Mouse (Mus musculus): ENCODE measurements around the gene Ski.
A peak's percentile ranks its signal among the peaks of the same experiment; 100 is the strongest.

Gene Ski

DNA sequence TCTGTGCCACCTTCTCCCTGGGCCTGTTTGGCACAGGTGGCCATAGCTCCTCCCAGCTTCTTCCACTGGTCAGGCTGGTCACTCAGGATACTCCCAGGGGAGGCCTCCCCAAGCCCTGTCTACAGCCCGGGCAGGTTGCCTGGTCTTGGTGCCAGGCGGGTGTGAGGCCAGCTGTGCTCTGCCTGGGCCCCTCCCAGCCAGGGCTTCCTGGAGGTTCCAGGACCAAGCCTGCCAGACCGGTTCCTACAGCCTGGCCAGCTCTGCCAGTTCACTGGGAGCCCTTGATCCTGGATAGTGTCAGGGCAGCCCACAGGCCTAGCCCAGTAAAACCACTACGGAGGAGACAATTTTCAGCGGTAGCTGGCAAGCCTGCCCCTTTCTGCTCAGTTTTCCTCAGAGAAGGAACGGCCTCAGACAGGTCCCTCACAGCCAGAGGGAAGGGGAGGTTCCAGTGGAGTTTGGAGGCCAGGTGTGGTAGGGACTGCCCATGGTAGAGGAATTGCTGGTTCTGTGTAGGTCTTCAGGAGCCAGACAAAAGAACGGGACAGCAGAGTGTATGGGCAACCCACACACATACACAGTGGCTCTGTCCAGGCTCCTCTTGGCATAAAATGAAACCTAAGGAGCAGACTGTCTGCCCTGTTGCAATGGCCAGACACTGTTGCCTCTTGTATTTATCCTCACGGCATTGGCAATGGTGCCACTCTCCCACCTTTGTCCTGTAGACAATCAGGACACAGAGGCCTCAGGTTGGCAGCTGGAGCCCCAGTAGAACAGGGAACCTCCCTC lies 73.3 kb downstream of the Ski start:
- peak; percentile 99 for DNase-seq

DNA sequence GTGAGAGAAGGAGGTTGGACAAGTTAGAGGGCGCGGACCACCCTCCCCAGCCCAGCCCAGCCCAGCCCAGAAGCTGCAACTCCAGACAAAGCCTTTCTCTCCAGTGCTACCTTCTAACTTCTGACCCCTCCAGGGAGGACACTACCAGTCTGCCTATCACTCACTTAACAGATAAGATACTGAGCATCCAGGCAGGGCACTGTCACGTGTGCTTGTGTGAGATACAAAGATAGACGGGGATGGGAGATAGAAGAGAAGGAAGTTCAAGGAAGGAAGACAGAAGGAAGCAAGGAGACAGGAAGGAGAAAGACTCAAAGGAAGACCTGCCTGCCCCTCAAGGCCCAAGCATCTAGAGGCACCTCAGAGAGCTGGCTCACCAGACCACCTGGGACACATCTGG lies 73.9 kb downstream of the Ski start:
- no peak for DNase-seq

- peak; percentile 93 for DNase-seq
Observed at GRCm38 (mm10) chr4:155146107-155146823, 76.1 kb downstream of the Ski start.

DNA sequence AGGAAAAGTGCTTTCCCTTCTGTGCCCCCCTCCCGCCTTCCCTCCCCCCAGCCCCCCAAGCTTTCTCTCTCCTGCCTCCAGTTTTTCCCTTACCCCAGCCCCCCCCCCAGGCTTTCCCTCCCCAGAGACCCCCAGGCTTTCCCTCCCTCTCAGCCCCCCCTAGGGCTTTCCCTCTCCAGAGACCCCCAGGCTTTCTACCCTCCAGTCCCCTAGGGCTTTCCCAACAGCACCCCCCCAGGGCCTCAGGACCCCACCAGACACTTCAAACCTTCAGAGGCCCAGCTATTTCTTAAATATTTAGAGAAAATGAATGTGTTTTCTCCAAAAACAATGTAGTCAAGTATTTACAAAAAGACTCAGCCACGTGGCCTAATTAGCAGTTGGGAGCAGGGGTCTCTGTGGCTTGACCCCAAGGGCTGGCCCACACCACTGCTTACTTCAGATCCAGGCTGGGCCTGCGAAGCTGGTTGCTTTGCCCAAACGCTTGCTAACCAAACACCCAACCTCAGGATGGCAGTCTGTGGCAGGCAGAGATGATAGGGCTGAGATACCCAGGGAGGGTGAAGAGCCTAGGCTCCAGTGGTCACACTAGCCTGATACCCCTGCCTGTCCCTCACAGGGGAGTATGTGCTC lies 77.7 kb downstream of the Ski start:
- DNase-seq: peak; percentile 95

GRCm38 (mm10) chr4:155143871-155144502 lies 78.4 kb downstream of the Ski start:
- DNase-seq: peak; percentile 99

GRCm38 (mm10) chr4:155143411-155143810 lies 79.0 kb downstream of the Ski start:
- DNase-seq: peak; percentile 95

DNA sequence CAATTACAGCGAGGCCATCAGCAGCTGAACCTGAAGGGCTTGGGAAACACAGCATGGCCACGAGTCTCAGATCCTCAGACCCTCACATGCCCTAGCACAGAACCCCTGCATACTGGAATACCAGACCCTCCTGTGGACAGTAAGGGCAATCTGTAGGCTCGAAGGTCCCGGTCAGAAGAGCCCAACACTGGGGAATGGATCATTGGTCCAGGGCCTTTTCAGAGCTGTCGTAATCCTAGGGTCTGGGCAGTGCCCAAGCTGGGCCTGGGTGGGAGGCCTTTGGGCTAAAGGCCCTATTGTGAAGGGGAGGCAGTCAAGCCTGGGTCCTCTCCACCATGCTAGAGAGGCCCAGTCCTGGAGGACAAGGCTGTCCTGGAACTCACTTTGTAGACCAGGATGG lies 79.6 kb downstream of the Ski start:
- DNase-seq: peak; percentile 92

- peak; percentile 99 for DNase-seq
Observed at GRCm38 (mm10) chr4:155140795-155141265, 81.6 kb downstream of the Ski start.

- peak; percentile 95 for DNase-seq
Observed at GRCm38 (mm10) chr4:155140150-155140549, 82.2 kb downstream of the Ski start.

DNA sequence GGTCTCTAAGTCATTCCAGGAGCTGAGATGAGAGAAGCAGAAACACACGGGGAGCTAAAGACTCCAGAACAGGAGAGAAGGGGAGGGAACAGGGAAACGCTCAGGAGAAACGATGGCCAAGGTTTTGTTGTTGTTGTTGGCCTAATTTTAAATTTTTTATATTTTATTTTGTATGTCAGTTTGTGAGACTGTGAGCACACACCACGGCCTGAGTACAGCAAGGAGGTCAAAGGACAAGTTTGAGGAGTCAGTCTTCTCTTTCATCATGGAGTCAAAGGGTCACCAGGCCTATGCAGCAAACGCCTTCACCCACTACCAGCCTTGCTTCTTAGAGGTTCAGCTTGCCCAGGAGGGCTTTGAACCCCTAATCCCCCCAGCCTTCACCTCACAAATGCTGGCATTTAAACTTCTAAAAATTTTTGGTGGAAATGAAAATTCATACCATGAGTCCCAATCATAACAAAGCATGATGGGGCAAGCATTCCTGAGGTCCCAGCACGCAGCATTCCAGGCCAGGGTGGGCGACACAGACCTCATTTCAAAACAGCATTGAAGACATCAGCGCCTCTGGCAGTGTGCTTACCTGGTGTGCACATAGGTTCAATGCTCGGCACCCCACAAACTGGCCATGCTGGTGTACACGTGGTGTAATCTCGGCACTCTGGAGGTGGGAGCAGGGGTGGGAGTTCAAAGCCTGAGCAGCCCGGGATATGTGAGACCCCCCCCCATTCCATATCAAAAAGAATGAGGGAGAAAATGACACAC lies 82.9 kb downstream of the Ski start:
- peak; percentile 94 for DNase-seq

GRCm38 (mm10) chr4:155138451-155138850 lies 83.9 kb downstream of the Ski start:
- DNase-seq: no peak

GRCm38 (mm10) chr4:155137891-155138290 lies 84.5 kb downstream of the Ski start:
- DNase-seq: peak; percentile 94

DNA sequence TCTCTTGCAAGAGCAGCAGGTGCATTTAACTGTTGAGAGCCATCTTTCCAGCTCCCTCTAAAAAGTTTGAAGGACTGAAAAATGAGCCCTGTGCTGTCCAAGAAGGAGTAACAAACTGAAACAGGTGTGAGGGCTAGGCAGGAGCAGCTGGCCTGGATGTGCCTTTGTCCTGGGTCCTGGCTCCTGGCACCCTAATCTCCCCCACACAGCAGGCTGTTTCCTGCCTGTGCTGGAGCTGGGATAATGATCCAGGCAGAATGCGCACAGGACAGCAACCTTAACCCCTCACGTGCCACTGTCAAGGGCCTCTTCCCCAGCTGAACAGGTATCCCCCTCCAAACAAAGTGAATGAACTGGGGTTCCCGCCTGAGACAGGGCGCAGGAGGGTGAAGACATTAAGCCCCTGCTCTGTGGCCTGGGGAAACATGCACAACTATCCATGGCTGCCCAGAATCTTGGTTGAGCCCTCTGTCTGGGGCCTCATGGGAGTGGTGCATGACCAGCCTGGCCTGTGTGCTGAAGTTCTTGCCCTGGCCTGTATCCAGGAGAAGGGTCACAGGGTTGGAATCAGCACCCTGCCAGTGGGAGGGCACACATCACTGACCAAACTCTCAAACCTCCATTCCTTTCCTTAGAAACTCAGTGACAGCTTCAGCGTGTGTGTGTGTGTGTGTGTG lies 86.3 kb downstream of the Ski start:
- DNase-seq: peak; percentile 94

- peak; percentile 92 for DNase-seq
Observed at GRCm38 (mm10) chr4:155134686-155135172, 87.7 kb downstream of the Ski start.

GRCm38 (mm10) chr4:155133658-155134417 lies 88.6 kb downstream of the Ski start:
- DNase-seq: peak; percentile 95

GRCm38 (mm10) chr4:155133188-155133587 lies 89.2 kb downstream of the Ski start:
- no peak for DNase-seq

GRCm38 (mm10) chr4:155130616-155131015 lies 91.8 kb downstream of the Ski start:
- no peak for DNase-seq

DNA sequence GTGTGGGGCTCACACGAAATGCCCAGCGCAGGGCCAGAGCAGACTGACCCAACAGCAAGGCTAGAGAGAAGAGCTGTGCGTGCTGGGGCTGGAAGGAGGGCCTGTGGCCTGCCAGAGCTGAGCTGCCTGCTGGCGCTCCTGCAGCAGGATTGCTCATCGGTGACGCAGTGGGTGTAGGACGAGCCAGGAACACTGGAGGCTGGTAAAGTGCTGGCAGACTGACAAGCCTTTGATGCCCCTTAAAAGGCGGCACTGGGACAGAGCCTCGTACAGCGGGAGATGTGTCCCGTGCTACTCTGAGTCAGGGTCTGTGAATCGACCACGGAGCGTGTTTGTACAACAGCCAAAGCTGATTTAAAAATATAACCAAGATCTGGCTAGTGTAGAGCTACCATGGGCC lies 92.4 kb downstream of the Ski start:
- DNase-seq: peak; percentile 99

DNA sequence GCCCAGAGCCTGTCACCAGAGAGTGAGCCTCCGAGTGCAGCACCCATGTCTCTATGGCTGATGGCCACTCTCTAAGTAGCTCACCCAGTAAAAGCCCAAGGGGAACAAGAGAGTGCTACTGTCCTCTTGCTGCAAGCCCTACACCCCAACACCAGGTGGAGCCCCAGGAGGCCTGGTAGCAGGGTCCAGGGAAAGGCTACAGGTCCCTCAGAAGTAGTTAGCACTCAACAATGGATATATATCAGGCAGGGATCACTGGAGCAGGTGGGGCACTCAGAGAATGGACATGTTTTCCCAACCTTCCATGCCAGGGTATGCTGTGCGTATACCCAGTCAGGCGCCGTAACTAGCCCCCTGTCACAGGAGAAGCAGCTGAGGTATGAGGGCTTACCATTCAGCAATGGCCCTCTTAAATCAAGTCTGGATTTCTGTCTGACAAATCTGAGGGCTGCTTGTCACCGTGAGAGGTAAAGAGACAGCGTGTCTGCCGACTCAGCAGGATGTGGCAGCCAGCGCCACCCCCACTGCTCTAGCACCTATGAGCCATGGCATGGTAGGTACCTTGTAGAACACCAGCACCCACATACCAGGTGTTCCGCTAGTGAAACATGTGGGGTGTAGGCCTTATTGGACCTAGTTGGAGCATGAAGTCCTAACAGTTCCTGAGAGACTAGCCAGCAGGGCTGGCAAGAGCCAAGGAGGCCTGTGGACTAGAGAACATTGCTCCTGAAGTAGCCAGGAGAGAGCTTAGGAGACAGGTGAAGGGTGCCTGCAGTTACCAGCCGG lies 93.1 kb downstream of the Ski start:
- DNase-seq: peak; percentile 97

DNA sequence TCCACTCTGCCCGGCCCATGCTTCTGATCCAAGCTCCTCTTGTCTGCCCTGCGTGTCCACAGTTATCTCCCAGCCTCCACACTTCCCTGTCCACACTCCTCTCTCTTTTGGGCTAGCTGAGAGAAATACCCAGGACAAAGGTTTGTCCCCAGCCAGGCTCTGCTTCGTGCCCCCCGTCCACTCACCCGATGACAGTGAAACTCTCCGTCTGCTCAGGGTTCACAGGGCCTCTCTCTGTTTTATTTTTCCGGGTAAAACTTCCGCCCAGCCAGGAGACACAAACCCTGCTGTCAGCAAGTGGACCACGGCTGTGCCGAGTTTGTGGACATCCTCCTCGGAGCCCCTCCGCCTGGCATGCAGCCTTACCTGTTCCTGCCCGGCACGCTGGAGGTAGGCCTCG lies 94.0 kb downstream of the Ski start:
- DNase-seq: peak; percentile 93
